Mouse (Mus musculus) C2C12 (cell line): ENCODE results near the gene Rassf1.

Experiments
- CEBPB ChIP-seq: IDR thresholded peaks from one replicate; pipeline ENCODE4 v1.6.1; 2011; ENCODE audit warnings: low read depth, mild to moderate bottlenecking, control low read depth, moderate library complexity
- CTCF ChIP-seq: IDR thresholded peaks from one replicate; pipeline ENCODE4 v1.5.1; 2011; ENCODE audit not compliant: control insufficient read depth, insufficient read depth, insufficient read length
- FOSL1 ChIP-seq: IDR thresholded peaks from one replicate; pipeline ENCODE4 v1.8.0; 2011; ENCODE audit warnings: mild to moderate bottlenecking, low read length; ENCODE audit not compliant: poor library complexity, insufficient read depth, severe bottlenecking
- MAX ChIP-seq: IDR thresholded peaks from one replicate; pipeline ENCODE4 v1.6.1; 2011; ENCODE audit warnings: mild to moderate bottlenecking, control low read depth
- USF1 ChIP-seq: IDR thresholded peaks from one replicate; pipeline ENCODE4 v1.6.1; 2011; ENCODE audit warnings: low read depth, mild to moderate bottlenecking, control low read depth, moderate library complexity

DNA sequence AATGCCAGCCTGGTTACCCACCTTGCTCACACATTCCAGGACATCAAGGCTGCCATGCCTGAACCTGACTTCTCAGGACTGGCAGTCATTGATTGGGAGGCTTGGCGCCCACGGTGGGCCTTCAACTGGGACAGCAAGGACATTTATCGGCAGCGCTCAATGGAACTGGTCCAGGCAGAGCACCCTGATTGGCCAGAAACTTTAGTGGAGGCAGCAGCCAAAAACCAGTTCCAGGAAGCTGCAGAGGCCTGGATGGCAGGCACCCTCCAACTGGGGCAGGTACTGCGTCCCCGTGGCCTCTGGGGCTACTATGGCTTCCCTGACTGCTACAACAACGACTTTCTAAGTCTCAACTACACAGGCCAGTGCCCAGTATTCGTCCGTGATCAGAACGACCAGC, 26.5 kb downstream of the Rassf1 start:
- TF ChIP-seq MAX (no peak), CTCF (no peak), USF1 (no peak), FOSL1 (no peak), CEBPB (no peak)
